Mouse (Mus musculus) myocyte (in vitro differentiated cells): ENCODE results near the gene Spata7.

ENCODE experiments used
- CEBPB ChIP-seq: IDR thresholded peaks from 2 replicates; pipeline ENCODE4 v1.6.1; 2011; ENCODE audit warnings: mild to moderate bottlenecking, moderate library complexity; ENCODE audit not compliant: poor library complexity, insufficient read depth, severe bottlenecking
- MAX ChIP-seq: IDR thresholded peaks from one replicate; pipeline ENCODE4 v1.6.1; 2011; ENCODE audit warnings: low read depth, mild to moderate bottlenecking, control low read depth
- MYOD1 ChIP-seq, 3 experiments: IDR thresholded peaks; one replicate each; pipeline ENCODE4 v1.6.1; 2011; ENCODE audit warnings: control low read depth in 2 of 3, low read depth in 2 of 3, mild to moderate bottlenecking in 2 of 3, moderate library complexity in 1 of 3; ENCODE audit not compliant: insufficient read length in 2 of 3, control insufficient read depth in 1 of 3
- MYOG ChIP-seq, 3 experiments: IDR thresholded peaks; one replicate each; pipeline ENCODE4 v1.6.1; 2011; ENCODE audit warnings: control low read depth in 2 of 3, low read depth in 2 of 3, mild to moderate bottlenecking in 2 of 3; ENCODE audit not compliant: insufficient read length in 2 of 3, control insufficient read depth in 1 of 3, insufficient read depth in 1 of 3
- POLR2A ChIP-seq: IDR thresholded peaks from one replicate; pipeline ENCODE4 v1.6.1; 2011; ENCODE audit warnings: low read depth, mild to moderate bottlenecking, control low read depth, moderate library complexity; ENCODE audit not compliant: insufficient read length
- POLR2AphosphoS2 ChIP-seq: IDR thresholded peaks from one replicate; pipeline ENCODE4 v1.6.1; 2011; ENCODE audit warnings: low read depth, control low read depth; ENCODE audit not compliant: insufficient read length
- TCF12 ChIP-seq: IDR thresholded peaks from one replicate; pipeline ENCODE4 v1.6.1; 2011; ENCODE audit warnings: mild to moderate bottlenecking, control low read depth; ENCODE audit not compliant: poor library complexity, insufficient read depth, severe bottlenecking

DNA sequence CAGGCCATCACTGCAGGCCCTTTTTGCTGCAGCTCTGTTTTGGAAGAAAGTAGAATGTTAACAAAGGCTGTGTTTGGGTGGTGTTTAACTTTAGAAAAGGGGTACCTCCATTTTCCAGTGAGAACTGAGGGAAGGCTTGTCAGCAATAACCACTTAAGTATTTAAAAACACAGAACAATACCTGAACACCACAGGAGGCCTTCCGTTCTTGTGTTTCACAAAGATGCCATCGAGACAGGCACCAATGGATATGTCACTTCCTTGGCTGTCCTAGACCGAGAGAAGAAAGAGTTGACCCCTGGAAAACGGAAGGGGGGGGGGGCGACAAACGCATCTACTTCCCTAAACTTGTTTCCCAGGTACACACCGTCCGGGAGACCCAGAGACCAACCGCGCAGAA, 76.0 kb downstream of the Spata7 start:
- TF ChIP-seq POLR2A = no peak
- TF ChIP-seq MYOD1 (IDR thresholded peaks at IDR 0.05; ENCODE audit: control insufficient read depth in 1 of 3, insufficient read length in 2 of 3, low read depth in 2 of 3) = no peak
- TF ChIP-seq POLR2AphosphoS2 = no peak
- no peak for TF ChIP-seq MAX
- TF ChIP-seq CEBPB = no peak
- TF ChIP-seq TCF12 = no peak
- no peak for TF ChIP-seq MYOG (IDR thresholded peaks at IDR 0.05; ENCODE audit: control insufficient read depth in 1 of 3, insufficient read depth in 1 of 3, insufficient read length in 2 of 3, low read depth in 2 of 3)
